Mouse (Mus musculus) c-Kit-negative CD71-positive TER-119-positive erythroid progenitor cells, embryonic 14.5 days (primary cell): Measurements from ENCODE around the gene Mpzl3.

Source experiments
- DNase-seq: peaks from one replicate; pipeline ENCODE4 v3.0.0-alpha.2; 2013; ENCODE audit warnings: low read depth, low spot score

Mpzl3 gene

GRCm38 (mm10) chr9:45042947-45043346 lies 12.0 kb upstream of the Mpzl3 start:
- no peak for DNase-seq

- DNase-seq = no peak
Measured at GRCm38 (mm10) chr9:45046973-45047372, 8.0 kb upstream of the Mpzl3 start.

- no peak for DNase-seq
Measured at GRCm38 (mm10) chr9:45048511-45048910, 6.5 kb upstream of the Mpzl3 start.

- no peak for DNase-seq
Measured at GRCm38 (mm10) chr9:45049731-45050130, 5.3 kb upstream of the Mpzl3 start.

GRCm38 (mm10) chr9:45050301-45050700 lies 4.7 kb upstream of the Mpzl3 start:
- no peak for DNase-seq

- no peak for DNase-seq
Measured at GRCm38 (mm10) chr9:45058304-45058940, 3.4 kb downstream of the Mpzl3 start.

GRCm38 (mm10) chr9:45060151-45060550 lies 5.2 kb downstream of the Mpzl3 start:
- no peak for DNase-seq

GRCm38 (mm10) chr9:45062677-45063076 lies 7.7 kb downstream of the Mpzl3 start:
- DNase-seq = no peak

- DNase-seq = no peak
Measured at GRCm38 (mm10) chr9:45064421-45064820, 9.4 kb downstream of the Mpzl3 start.

GRCm38 (mm10) chr9:45066735-45067134 lies 11.7 kb downstream of the Mpzl3 start:
- DNase-seq = no peak

GRCm38 (mm10) chr9:45071800-45072199 lies 16.8 kb downstream of the Mpzl3 start:
- no peak for DNase-seq

- DNase-seq = no peak
Measured at GRCm38 (mm10) chr9:45077859-45078258, 22.9 kb downstream of the Mpzl3 start.

- DNase-seq = no peak
Measured at GRCm38 (mm10) chr9:45079011-45079410, 24.0 kb downstream of the Mpzl3 start, which contains the start of gene Jaml. Gene Jaml, plus strand, starts transcription at chr9:45079183.

GRCm38 (mm10) chr9:45083132-45083531 lies 28.1 kb downstream of the Mpzl3 start:
- no peak for DNase-seq

- DNase-seq = no peak
Measured at GRCm38 (mm10) chr9:45084556-45084955, 29.6 kb downstream of the Mpzl3 start.

GRCm38 (mm10) chr9:45085741-45086690 lies 31.0 kb downstream of the Mpzl3 start:
- DNase-seq = no peak

- DNase-seq = no peak
Measured at GRCm38 (mm10) chr9:45088040-45088439, 33.1 kb downstream of the Mpzl3 start.

GRCm38 (mm10) chr9:45090811-45091210 lies 35.8 kb downstream of the Mpzl3 start:
- DNase-seq = no peak

- no peak for DNase-seq
Measured at GRCm38 (mm10) chr9:45092641-45093040, 37.7 kb downstream of the Mpzl3 start.

- no peak for DNase-seq
Measured at GRCm38 (mm10) chr9:45095149-45095937, 40.4 kb downstream of the Mpzl3 start.

GRCm38 (mm10) chr9:45097877-45098276 lies 42.9 kb downstream of the Mpzl3 start:
- DNase-seq = no peak

- DNase-seq = no peak
Measured at GRCm38 (mm10) chr9:45098426-45098825, 43.4 kb downstream of the Mpzl3 start.
